25 mouse cellular contexts compared by ENCODE assay signal in the genomic region with DNA sequence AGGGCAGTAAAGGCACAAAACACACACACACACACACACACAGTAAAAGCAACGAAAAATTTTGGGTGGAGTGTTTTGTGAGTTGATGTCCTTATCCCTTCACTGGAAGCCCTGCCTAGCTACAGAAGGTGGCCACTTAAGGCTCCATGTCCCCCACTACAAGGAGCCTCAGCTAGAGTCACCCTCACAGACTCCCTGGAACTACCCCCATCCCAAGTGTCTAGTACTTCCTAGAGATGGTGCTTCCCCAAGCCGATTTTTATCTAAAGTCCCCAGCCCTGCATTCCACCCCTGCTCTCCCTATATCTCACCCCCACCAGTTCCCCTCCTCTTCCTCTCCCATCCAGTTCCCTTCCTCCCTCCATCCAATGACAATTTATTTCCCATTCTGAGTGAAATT.
"Had no signal": no experiment of that assay in that cellular context is flagged by ENCODE, and none has a peak within 500 bp of the region (broad histone marks: within the 10 kb centered on the region; RNA-seq: fewer than 3 reads in every experiment).

No protein-coding gene starts in this region.

- H3K36me3 ChIP-seq: heart, embryonic 13.5 days; heart, embryonic 15.5 days; intestine, embryonic 15.5 days; kidney, embryonic 15.5 days; limb, embryonic 13.5 days; limb, embryonic 15.5 days; liver, embryonic 13.5 days; liver, embryonic 15.5 days had no signal

- H3K27me3 ChIP-seq: heart, embryonic 13.5 days; heart, embryonic 15.5 days; intestine, embryonic 15.5 days; kidney, embryonic 15.5 days; limb, embryonic 13.5 days; limb, embryonic 15.5 days; liver, embryonic 13.5 days; liver, embryonic 15.5 days had no signal

- H3K4me1 ChIP-seq: heart, embryonic 15.5 days; intestine, embryonic 15.5 days; kidney, embryonic 15.5 days; limb, embryonic 13.5 days; liver, embryonic 15.5 days had no signal

- ATAC-seq: hindbrain, embryonic 16.5 days; intestine, embryonic 15.5 days; intestine, postnatal 0 days had no signal

- DNase-seq: gastrocnemius, postnatal 14 days; gastrocnemius, postnatal 36 days; heart, adult 18-20 months; heart, postnatal 14 days; heart, postnatal 36 days; kidney, adult 18-20 months; kidney, adult 9 months; kidney, postnatal 14 days; kidney, postnatal 36 days; layer of hippocampus, adult 9-11 months; layer of hippocampus, postnatal 36 days; left cerebral cortex, postnatal 4 days; liver, embryonic 13.5 days had no signal

- H3K27ac ChIP-seq: heart, embryonic 13.5 days; heart, embryonic 15.5 days; hindbrain, embryonic 14.5 days; intestine, embryonic 15.5 days; kidney, embryonic 15.5 days; kidney, postnatal 0 days; limb, embryonic 13.5 days; limb, embryonic 15.5 days; liver, embryonic 13.5 days; liver, embryonic 15.5 days had no signal

- H3K9me3 ChIP-seq: heart, embryonic 13.5 days; heart, embryonic 15.5 days; intestine, embryonic 15.5 days; kidney, embryonic 15.5 days; limb, embryonic 13.5 days; limb, embryonic 15.5 days; liver, embryonic 13.5 days; liver, embryonic 15.5 days had no signal

- H3K9ac ChIP-seq: heart, embryonic 13.5 days; heart, embryonic 15.5 days; hindbrain, embryonic 14.5 days; intestine, embryonic 15.5 days; kidney, embryonic 15.5 days; limb, embryonic 13.5 days; limb, embryonic 15.5 days; liver, embryonic 13.5 days; liver, embryonic 15.5 days had no signal

- H3K4me3 ChIP-seq: heart, embryonic 13.5 days; heart, embryonic 15.5 days; intestine, embryonic 15.5 days; kidney, embryonic 15.5 days; limb, embryonic 13.5 days; limb, embryonic 15.5 days; liver, embryonic 13.5 days; liver, embryonic 15.5 days had no signal

- H3K4me2 ChIP-seq: heart, embryonic 11.5 days; heart, embryonic 13.5 days; heart, embryonic 15.5 days; hindbrain, embryonic 14.5 days; intestine, embryonic 15.5 days; kidney, embryonic 15.5 days; limb, embryonic 13.5 days; limb, embryonic 15.5 days; liver, embryonic 13.5 days; liver, embryonic 15.5 days had no signal
